Mouse (Mus musculus): ENCODE measurements around the gene Tceanc. TPM values are rescaled to one million over a fixed set of nuclear protein-coding genes. Genes with fewer than 3 reads are reported as not detected.

Tceanc gene
- polyA plus RNA-seq, 1 experiment from 2014 or later, result 12.3 TPM

DNA sequence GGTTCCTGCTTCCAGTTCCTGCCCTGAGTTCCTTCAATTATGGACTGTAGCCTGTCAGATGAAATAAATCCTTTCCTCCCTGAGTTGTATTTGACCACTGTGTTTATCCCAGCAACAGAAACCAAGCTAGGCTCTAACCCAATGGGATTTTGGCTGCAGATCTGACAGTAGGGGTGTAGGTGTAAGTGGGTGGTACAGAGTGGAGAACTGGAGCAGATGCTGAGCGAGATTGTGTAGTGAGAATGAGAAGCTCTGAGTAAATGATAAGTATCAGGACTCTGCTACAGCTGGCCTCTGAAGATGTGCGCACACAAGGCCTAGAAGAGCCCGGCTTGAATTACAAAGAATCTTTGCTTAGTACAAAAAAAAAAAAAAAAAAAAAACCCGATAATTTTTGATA is 6.3 kb downstream of the Tceanc start:
- DNase-seq (ENCODE audit: low spot score), result no peak
- no peak overlapping the region for H3K4me3 ChIP-seq (ENCODE audit: low read depth, low read length)
- H3K27ac ChIP-seq (replicated peaks; ENCODE audit: low read depth, low read length), result no peak overlapping the region
- 92% methylated on average over 4 of the region's 4 CpGs for WGBS
- H3K36me3 ChIP-seq (replicated peaks; ENCODE audit: control insufficient read depth, insufficient read depth, low read depth, low read length), result no peaks in the 10 kb centered on the region
- ATAC-seq (replicated peaks; ENCODE audit: insufficient number of reproducible peaks, low FRiP score, low TSS enrichment, low read depth), result no peak
- no peaks in the 10 kb centered on the region for H3K9me3 ChIP-seq (replicated peaks; ENCODE audit: control insufficient read depth, low read length)
- no peak overlapping the region for H3K9ac ChIP-seq (replicated peaks; ENCODE audit: low read length)
- no peaks in the 10 kb centered on the region for H3K4me1 ChIP-seq (ENCODE audit: control insufficient read depth, insufficient read depth, low read length)
- no peak overlapping the region for H3K4me2 ChIP-seq (ENCODE audit: low read depth, low read length)
- no peaks in the 10 kb centered on the region; the same call in 1 of the 2 replicates for H3K27me3 ChIP-seq (ENCODE audit: control insufficient read depth, insufficient read depth, low read length)

GRCm38 (mm10) chrX:166511107-166511506 is 7.3 kb downstream of the Tceanc start:
- no peaks in the 10 kb centered on the region; the same call in 1 of the 2 replicates for H3K27me3 ChIP-seq (ENCODE audit: control insufficient read depth, insufficient read depth, low read length)
- no peak overlapping the region for H3K4me2 ChIP-seq (ENCODE audit: low read depth, low read length)
- H3K9ac ChIP-seq (replicated peaks; ENCODE audit: low read length), result no peak overlapping the region
- H3K36me3 ChIP-seq (replicated peaks; ENCODE audit: control insufficient read depth, insufficient read depth, low read depth, low read length), result no peaks in the 10 kb centered on the region
- no peaks in the 10 kb centered on the region for H3K4me1 ChIP-seq (ENCODE audit: control insufficient read depth, insufficient read depth, low read length)
- H3K9me3 ChIP-seq (replicated peaks; ENCODE audit: control insufficient read depth, low read length), result no peaks in the 10 kb centered on the region
- H3K4me3 ChIP-seq (ENCODE audit: low read depth, low read length), result no peak overlapping the region
- no peak overlapping the region for H3K27ac ChIP-seq (replicated peaks; ENCODE audit: low read depth, low read length)
- DNase-seq (ENCODE audit: low spot score), result no peak
- no peak for ATAC-seq (replicated peaks; ENCODE audit: insufficient number of reproducible peaks, low FRiP score, low TSS enrichment, low read depth)

- peak; percentile 95 for DNase-seq (ENCODE audit: low spot score)
- peak overlapping the region; percentile 66 for H3K9ac ChIP-seq (replicated peaks; ENCODE audit: low read length)
- H3K9me3 ChIP-seq (replicated peaks; ENCODE audit: control insufficient read depth, low read length), result no peaks in the 10 kb centered on the region
- no peaks in the 10 kb centered on the region for H3K27me3 ChIP-seq (ENCODE audit: control insufficient read depth, insufficient read depth, low read length)
- H3K27ac ChIP-seq (replicated peaks; ENCODE audit: low read depth, low read length), result peak overlapping the region; percentile 93
- peak overlapping the region; percentile 43 for H3K4me3 ChIP-seq (ENCODE audit: low read depth, low read length)
- H3K4me2 ChIP-seq (ENCODE audit: low read depth, low read length), result peak overlapping the region; percentile 27
- 17% methylated on average over 57 of the region's 65 CpGs for WGBS
- no peaks in the 10 kb centered on the region for H3K4me1 ChIP-seq (ENCODE audit: control insufficient read depth, insufficient read depth, low read length)
- peak; percentile 97 for ATAC-seq (replicated peaks; ENCODE audit: insufficient number of reproducible peaks, low FRiP score, low TSS enrichment, low read depth)
- no peaks in the 10 kb centered on the region for H3K36me3 ChIP-seq (replicated peaks; ENCODE audit: control insufficient read depth, insufficient read depth, low read depth, low read length)
Measured at GRCm38 (mm10) chrX:166509761-166510738, 8.3 kb downstream of the Tceanc start.

DNA sequence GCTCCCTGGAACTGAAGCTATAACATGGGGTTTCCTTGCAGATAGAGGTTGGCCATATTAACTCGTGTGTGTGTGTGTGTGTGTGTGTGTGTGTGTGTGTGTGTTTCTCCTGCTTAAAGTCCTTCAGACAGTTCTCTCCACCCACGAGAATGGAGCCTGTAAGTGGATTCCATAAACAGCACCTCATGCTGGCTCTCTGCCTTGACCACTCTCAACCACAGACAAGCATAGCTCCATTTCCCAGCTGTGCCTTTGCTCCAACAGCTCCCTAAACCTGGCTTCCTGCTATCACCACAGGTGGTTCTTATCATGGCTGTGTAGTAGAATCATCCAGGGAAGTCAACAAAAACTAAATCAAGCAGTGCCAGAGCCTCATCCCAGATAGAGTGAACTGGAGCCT is 13.9 kb downstream of the Tceanc start:
- no peak overlapping the region for H3K27ac ChIP-seq (replicated peaks; ENCODE audit: low read depth, low read length)
- 80% methylated on average over 1 of the region's 2 CpGs for WGBS
- H3K4me2 ChIP-seq (ENCODE audit: low read depth, low read length), result no peak overlapping the region
- H3K9ac ChIP-seq (replicated peaks; ENCODE audit: low read length), result no peak overlapping the region
- H3K4me3 ChIP-seq (ENCODE audit: low read depth, low read length), result no peak overlapping the region
- no peaks in the 10 kb centered on the region for H3K9me3 ChIP-seq (replicated peaks; ENCODE audit: control insufficient read depth, low read length)
- no peaks in the 10 kb centered on the region for H3K4me1 ChIP-seq (ENCODE audit: control insufficient read depth, insufficient read depth, low read length)
- ATAC-seq (replicated peaks; ENCODE audit: insufficient number of reproducible peaks, low FRiP score, low TSS enrichment, low read depth) (no peak), DNase-seq (ENCODE audit: low spot score) (no peak)
- no peaks in the 10 kb centered on the region for H3K27me3 ChIP-seq (ENCODE audit: control insufficient read depth, insufficient read depth, low read length)
- no peaks in the 10 kb centered on the region for H3K36me3 ChIP-seq (replicated peaks; ENCODE audit: control insufficient read depth, insufficient read depth, low read depth, low read length)

GRCm38 (mm10) chrX:166499496-166500190 is 18.7 kb downstream of the Tceanc start:
- no peaks in the 10 kb centered on the region for H3K27me3 ChIP-seq (ENCODE audit: control insufficient read depth, insufficient read depth, low read length)
- no peak for ATAC-seq (replicated peaks; ENCODE audit: insufficient number of reproducible peaks, low FRiP score, low TSS enrichment, low read depth)
- 88% methylated on average over 1 of the region's 1 CpGs for WGBS

DNA sequence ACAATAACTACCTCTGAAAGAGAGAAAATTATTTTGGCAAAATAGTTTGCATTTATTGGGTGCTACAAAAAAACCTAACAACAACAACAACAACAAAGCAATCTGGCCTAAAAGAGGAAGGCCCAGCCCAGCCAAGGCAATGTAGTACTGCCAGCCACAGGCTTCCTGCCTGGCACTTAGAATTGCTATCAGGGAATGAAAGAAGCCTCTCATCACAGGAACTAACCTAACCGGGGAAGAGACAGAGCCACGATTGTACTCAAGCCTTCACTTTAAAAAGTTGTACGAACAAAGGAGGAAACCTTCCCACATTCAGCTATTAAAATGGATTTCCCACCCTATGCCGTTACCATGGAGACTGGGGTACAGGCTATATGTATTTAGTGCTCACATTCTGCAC is 20.6 kb downstream of the Tceanc start:
- WGBS, result 43% methylated on average over 4 of the region's 4 CpGs
- Histone ChIP-seq H3K27ac (replicated peaks; ENCODE audit: low read depth, low read length) (no peak overlapping the region), H3K9ac (replicated peaks; ENCODE audit: low read length) (no peak overlapping the region), H3K36me3 (replicated peaks; ENCODE audit: control insufficient read depth, insufficient read depth, low read depth, low read length) (no peaks in the 10 kb centered on the region), H3K9me3 (replicated peaks; ENCODE audit: control insufficient read depth, low read length) (no peaks in the 10 kb centered on the region), H3K4me3 (ENCODE audit: low read depth, low read length) (no peak overlapping the region), H3K27me3 (ENCODE audit: control insufficient read depth, insufficient read depth, low read length) (no peaks in the 10 kb centered on the region), H3K4me2 (ENCODE audit: low read depth, low read length) (no peak overlapping the region), H3K4me1 (ENCODE audit: control insufficient read depth, insufficient read depth, low read length) (no peaks in the 10 kb centered on the region)
- ATAC-seq (replicated peaks; ENCODE audit: insufficient number of reproducible peaks, low FRiP score, low TSS enrichment, low read depth), result no peak
- no peak for DNase-seq (ENCODE audit: low spot score)

More at GRCm38 (mm10) chrX:166499496-166500190, 18.7 kb downstream of the Tceanc start:
- Histone ChIP-seq H3K9me3 (replicated peaks; ENCODE audit: control insufficient read depth, low read length) (no peaks in the 10 kb centered on the region), H3K9ac (replicated peaks; ENCODE audit: low read length) (no peak overlapping the region), H3K4me1 (ENCODE audit: control insufficient read depth, insufficient read depth, low read length) (no peaks in the 10 kb centered on the region), H3K27ac (replicated peaks; ENCODE audit: low read depth, low read length) (no peak overlapping the region), H3K4me2 (ENCODE audit: low read depth, low read length) (no peak overlapping the region), H3K36me3 (replicated peaks; ENCODE audit: control insufficient read depth, insufficient read depth, low read depth, low read length) (no peaks in the 10 kb centered on the region), H3K4me3 (ENCODE audit: low read depth, low read length) (no peak overlapping the region)
- no peak for DNase-seq (ENCODE audit: low spot score)

DNA sequence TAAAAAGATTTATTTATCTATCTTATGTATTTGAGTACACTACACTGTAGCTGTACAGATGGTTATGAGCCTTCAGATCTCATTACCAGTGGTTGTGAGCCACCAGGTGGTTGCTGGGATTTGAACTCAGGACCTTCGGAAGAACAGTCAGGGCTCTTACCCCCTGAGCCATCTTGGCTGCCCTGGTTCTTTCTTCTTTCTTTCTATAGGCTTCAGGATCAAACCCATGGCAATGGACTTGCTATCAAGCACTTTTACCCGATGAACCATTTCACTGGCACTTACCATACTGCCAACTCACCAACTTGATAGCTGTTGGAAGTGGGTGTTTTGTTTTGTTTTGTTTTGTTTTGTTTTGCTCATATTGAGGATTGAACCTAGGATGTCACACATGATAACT is 23.3 kb downstream of the Tceanc start:
- ATAC-seq (replicated peaks; ENCODE audit: insufficient number of reproducible peaks, low FRiP score, low TSS enrichment, low read depth) (no peak), DNase-seq (ENCODE audit: low spot score) (no peak)
- Histone ChIP-seq H3K36me3 (replicated peaks; ENCODE audit: control insufficient read depth, insufficient read depth, low read depth, low read length) (no peaks in the 10 kb centered on the region), H3K4me3 (ENCODE audit: low read depth, low read length) (no peak overlapping the region), H3K27me3 (ENCODE audit: control insufficient read depth, insufficient read depth, low read length) (no peaks in the 10 kb centered on the region), H3K4me2 (ENCODE audit: low read depth, low read length) (no peak overlapping the region), H3K9me3 (replicated peaks; ENCODE audit: control insufficient read depth, low read length) (no peaks in the 10 kb centered on the region), H3K9ac (replicated peaks; ENCODE audit: low read length) (no peak overlapping the region), H3K4me1 (ENCODE audit: control insufficient read depth, insufficient read depth, low read length) (no peaks in the 10 kb centered on the region), H3K27ac (replicated peaks; ENCODE audit: low read depth, low read length) (no peak overlapping the region)
- 87% methylated on average over 2 of the region's 2 CpGs for WGBS
